Mouse (Mus musculus): Measurements from ENCODE around the gene Dnttip1.

The Dnttip1 gene

GRCm38 (mm10) chr2:164805332-164805718 lies 59.5 kb downstream of the Dnttip1 start:
- DNase-seq (ENCODE audit: low spot score): no peak

GRCm38 (mm10) chr2:164806614-164807013 lies 60.8 kb downstream of the Dnttip1 start:
- DNase-seq (ENCODE audit: low spot score): no peak

GRCm38 (mm10) chr2:164813557-164813956 lies 67.8 kb downstream of the Dnttip1 start:
- DNase-seq (ENCODE audit: low spot score): no peak

GRCm38 (mm10) chr2:164815348-164815747 lies 69.6 kb downstream of the Dnttip1 start:
- no peak for DNase-seq (ENCODE audit: low spot score)

GRCm38 (mm10) chr2:164815821-164816220 lies 70.0 kb downstream of the Dnttip1 start:
- DNase-seq (ENCODE audit: low spot score): no peak

GRCm38 (mm10) chr2:164817206-164817605 lies 71.4 kb downstream of the Dnttip1 start:
- DNase-seq (ENCODE audit: low spot score): no peak

GRCm38 (mm10) chr2:164817703-164818102 lies 71.9 kb downstream of the Dnttip1 start:
- DNase-seq (ENCODE audit: low spot score): no peak

All from layer of hippocampus, adult 9-10 months (tissue).